Mouse (Mus musculus) intestine, postnatal 0 days (tissue): ENCODE measurements around the gene Trim67. TPM values are rescaled to one million over a fixed set of nuclear protein-coding genes. Genes with fewer than 3 reads are reported as not detected.

ENCODE experiments used
- ATAC-seq: fragments of 200-750 bp; cut with Nextera tagmentation; 2 replicates; pipeline ENCODE4 v1.8.0; 2017; ENCODE audit warnings: mild to moderate bottlenecking, moderate TSS enrichment, moderate library complexity
- H3K27ac ChIP-seq: fragments of 300-500 bp; sonication (generic); 2 replicates; pipeline ENCODE4 v1.5.1; 2014; ENCODE audit warnings: mild to moderate bottlenecking, low read depth, low read length, moderate library complexity
- H3K27me3 ChIP-seq: fragments of 300-500 bp; sonication (generic); replicated peaks from 2 replicates; pipeline ENCODE4 v1.6.1; 2014; ENCODE audit warnings: low read length, mixed read lengths; ENCODE audit not compliant: control insufficient read depth, insufficient read depth
- H3K36me3 ChIP-seq: fragments of 300-500 bp; sonication (generic); 2 replicates; pipeline ENCODE4 v1.6.1; 2014; ENCODE audit warnings: mild to moderate bottlenecking, moderate library complexity; ENCODE audit not compliant: control insufficient read depth, insufficient read depth
- H3K4me1 ChIP-seq: fragments of 300-500 bp; sonication (generic); replicated peaks from 2 replicates; pipeline ENCODE4 v1.6.1; 2014; ENCODE audit warnings: antibody characterized with exemption, low read length, mixed read lengths; ENCODE audit not compliant: control insufficient read depth, insufficient read depth
- H3K4me2 ChIP-seq: fragments of 300-500 bp; sonication (generic); replicated peaks from 2 replicates; pipeline ENCODE4 v1.6.1; 2014; ENCODE audit warnings: low read depth, mild to moderate bottlenecking, moderate library complexity
- H3K4me3 ChIP-seq: fragments of 300-500 bp; sonication (generic); 2 replicates; pipeline ENCODE4 v1.5.1; 2014; ENCODE audit warnings: low read depth, low read length
- H3K9ac ChIP-seq: fragments of 300-500 bp; sonication (generic); 2 replicates; pipeline ENCODE4 v1.6.1; 2014; ENCODE audit warnings: mild to moderate bottlenecking, low read depth, low read length
- H3K9me3 ChIP-seq: fragments of 300-500 bp; sonication (generic); 2 replicates; pipeline ENCODE4 v1.6.1; 2016; ENCODE audit warnings: mixed run types; ENCODE audit not compliant: control insufficient read depth
- CTCF ChIP-seq: sonication (generic); IDR thresholded peaks from 2 replicates; pipeline ENCODE4 v1.5.1; 2016; ENCODE audit warnings: low read depth, mild to moderate bottlenecking, control low read depth, antibody characterized with exemption, moderate library complexity
- WGBS: fragments of 180-500 bp; shearing (Covaris S2); extraction: QIAGEN DNeasy Blood & Tissue Kit; methylation state at CpG from one replicate; pipeline ENCODE4 v1.1.7; 2014; 5-methylcytosine and 5-hydroxymethylcytosine counted together
- polyA plus RNA-seq: library from polyadenylated mRNA; unstranded; fragments of >200 nt; fragmentation: Nextera tagmentation; extraction: Ambion mirVana; gene quantifications from 2 replicates; pipeline ENCODE4 v1.2.1, GENCODE M21; 2015

The Trim67 gene
- polyA plus RNA-seq, 1 experiment from 2014 or later: 0.23 TPM

DNA sequence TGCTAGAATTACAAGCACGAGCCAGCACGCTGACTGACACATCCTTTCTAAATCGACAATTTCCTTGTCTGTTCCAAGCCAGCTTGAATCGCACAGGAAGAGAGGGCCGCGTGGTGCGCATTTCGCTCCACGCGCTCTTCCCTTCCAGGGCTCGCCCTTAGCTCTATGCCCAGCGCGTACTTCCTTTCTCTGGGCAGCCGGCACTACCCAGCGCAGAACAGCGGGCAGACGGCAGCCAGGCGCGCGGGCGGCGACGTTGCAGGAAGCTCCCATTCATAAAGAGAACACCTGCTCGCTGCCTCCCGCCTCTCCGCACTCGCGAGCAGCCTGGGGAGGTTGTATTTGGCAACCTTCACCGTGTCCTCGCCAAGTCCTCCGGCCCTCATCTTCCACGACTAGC lies 706 bp upstream of the Trim67 start:
- H3K36me3 ChIP-seq: no peaks in the 10 kb centered on the region
- peaks cover 9% of the 10 kb centered on the region; the same call in 1 of the 2 replicates for H3K4me1 ChIP-seq
- H3K4me3 ChIP-seq: peak overlapping the region; percentile 48
- no peak for TF ChIP-seq CTCF
- 1% methylated on average over 32 of the region's 32 CpGs for WGBS
- peak overlapping the region; percentile 91 for H3K4me2 ChIP-seq
- H3K9me3 ChIP-seq: no peaks in the 10 kb centered on the region
- ATAC-seq: no peak
- no peak overlapping the region for H3K27ac ChIP-seq
- H3K9ac ChIP-seq: no peak overlapping the region
- H3K27me3 ChIP-seq: peaks cover 51% of the 10 kb centered on the region

DNA sequence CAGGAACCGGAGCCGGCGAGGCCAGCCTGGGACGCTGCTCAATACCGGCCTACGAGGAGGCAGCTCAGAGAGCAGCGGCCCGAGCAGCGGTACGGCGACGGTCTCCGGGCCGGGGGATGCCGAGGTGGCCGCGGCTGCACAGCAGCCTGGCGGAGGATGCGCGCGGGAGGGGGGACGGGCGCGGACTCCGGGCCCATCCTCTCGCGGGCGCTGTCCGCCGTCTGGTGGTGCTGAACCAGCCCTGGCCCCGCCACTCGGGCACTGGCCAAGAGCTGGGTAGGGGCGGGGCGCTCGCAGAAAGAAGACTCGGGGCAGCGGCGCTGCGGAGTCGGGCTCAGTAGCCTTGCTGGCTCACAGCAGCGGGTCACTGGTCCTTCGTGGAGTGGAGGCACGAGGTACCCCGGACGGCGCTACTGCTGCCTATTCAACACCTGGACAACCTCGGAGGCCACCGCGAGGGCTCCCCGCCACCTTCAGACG lies 320 bp downstream of the Trim67 start:
- no peaks in the 10 kb centered on the region for H3K36me3 ChIP-seq
- TF ChIP-seq CTCF: no peak
- peaks cover 9% of the 10 kb centered on the region; the same call in 1 of the 2 replicates for H3K4me1 ChIP-seq
- no peaks in the 10 kb centered on the region for H3K9me3 ChIP-seq
- H3K4me3 ChIP-seq: peak overlapping the region; percentile 48
- H3K4me2 ChIP-seq: peak overlapping the region; percentile 91
- peaks cover 51% of the 10 kb centered on the region for H3K27me3 ChIP-seq
- H3K9ac ChIP-seq: no peak overlapping the region
- no peak overlapping the region for H3K27ac ChIP-seq
- WGBS: 2% methylated on average over 51 of the region's 51 CpGs
- peak; percentile 74 for ATAC-seq

DNA sequence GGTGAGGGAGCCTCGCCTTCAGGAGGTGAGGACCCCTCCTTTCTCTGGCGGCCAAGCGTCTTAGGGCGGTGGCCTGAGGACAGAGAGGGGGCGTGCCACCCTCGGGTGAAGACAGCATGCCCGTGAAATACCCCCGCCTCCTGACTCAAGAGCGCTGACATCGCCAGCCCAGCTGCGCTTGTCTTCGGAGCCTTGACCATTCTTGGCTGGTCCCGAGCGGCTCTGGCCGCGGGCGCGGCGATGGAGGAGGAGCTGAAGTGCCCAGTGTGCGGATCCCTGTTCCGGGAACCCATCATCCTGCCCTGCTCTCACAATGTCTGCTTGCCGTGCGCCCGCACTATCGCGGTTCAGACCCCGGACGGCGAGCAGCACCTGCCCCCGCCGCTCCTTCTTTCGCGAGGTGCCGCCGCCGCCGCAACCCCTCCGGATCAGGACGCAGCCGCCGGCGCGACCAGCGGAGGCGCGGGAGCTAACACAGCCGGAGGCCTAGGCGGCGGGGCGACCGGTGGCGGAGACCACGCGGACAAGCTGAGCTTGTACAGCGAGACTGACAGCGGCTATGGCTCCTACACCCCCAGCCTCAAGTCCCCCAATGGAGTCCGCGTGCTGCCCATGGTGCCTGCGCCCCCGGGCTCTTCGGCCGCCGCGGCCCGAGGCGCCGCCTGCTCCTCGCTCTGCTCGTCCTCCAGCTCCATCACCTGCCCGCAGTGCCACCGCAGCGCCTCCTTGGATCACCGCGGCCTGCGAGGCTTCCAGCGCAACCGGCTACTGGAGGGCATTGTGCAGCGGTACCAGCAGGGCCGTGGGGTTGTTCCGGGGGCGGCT lies 981 bp downstream of the Trim67 start:
- H3K9ac ChIP-seq: no peak overlapping the region
- peak; percentile 14; the same call in 1 of the 2 replicates for ATAC-seq
- peaks cover 51% of the 10 kb centered on the region for H3K27me3 ChIP-seq
- H3K36me3 ChIP-seq: no peaks in the 10 kb centered on the region
- H3K9me3 ChIP-seq: no peaks in the 10 kb centered on the region
- no peak for TF ChIP-seq CTCF
- H3K4me3 ChIP-seq: peak overlapping the region; percentile 48
- WGBS: under 1% methylated on average over 78 of the region's 81 CpGs
- no peak overlapping the region for H3K27ac ChIP-seq
- H3K4me2 ChIP-seq: peak overlapping the region; percentile 91
- peaks cover 9% of the 10 kb centered on the region; the same call in 1 of the 2 replicates for H3K4me1 ChIP-seq

DNA sequence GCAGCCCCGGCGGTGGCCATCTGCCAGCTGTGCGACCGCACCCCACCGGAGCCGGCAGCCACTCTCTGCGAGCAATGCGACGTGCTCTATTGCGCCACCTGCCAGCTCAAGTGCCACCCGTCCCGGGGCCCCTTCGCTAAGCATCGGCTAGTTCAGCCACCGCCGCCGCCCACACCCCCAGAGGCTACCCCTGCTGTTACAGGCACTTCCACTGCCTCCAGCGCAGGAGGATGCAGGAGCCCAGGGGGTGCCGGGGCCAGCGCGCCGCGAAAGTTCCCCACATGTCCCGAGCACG lies 1.5 kb downstream of the Trim67 start:
- peak; percentile 60 for TF ChIP-seq CTCF
- Histone ChIP-seq H3K36me3 (no peaks in the 10 kb centered on the region), H3K4me2 (peak overlapping the region; percentile 91), H3K9me3 (no peaks in the 10 kb centered on the region), H3K9ac (no peak overlapping the region), H3K27me3 (peaks cover 48% of the 10 kb centered on the region), H3K27ac (no peak overlapping the region), H3K4me1 (peaks cover 9% of the 10 kb centered on the region; the same call in 1 of the 2 replicates), H3K4me3 (peak overlapping the region; percentile 48)
- ATAC-seq: no peak
- under 1% methylated on average over 25 of the region's 25 CpGs for WGBS

DNA sequence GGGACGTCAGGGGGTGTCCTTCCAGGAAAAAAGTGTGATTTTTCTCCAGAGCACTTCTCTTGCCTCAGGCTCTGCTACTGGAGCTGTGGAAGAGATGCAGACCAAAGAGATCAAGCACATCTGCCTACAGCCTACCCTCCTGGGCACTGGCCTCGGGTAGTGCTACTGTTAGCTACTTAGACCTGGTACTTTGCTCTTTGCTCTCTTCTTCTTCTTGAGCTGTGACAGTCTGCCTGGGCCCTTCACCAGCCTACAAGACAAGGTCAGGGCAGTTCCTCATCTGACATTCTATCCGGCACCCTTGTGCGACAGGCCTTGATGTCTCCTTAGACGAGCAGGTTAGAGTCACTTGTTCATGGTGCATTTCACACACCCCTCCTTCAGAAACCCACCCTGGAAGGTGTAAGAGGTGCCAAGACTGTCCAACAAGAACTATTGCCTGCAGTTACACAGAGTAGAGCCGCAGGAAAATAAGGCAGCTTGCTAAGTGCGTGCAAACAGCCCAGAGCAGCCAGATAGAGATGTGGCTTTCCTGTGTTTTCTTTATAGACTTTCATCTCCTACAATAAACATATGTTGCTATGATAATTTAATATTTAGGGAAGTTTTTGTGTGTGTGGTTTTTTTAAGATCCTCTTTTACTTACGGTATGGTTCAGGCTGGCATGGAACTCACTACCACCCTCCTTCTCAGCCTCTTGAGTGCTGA lies 3.0 kb downstream of the Trim67 start:
- H3K27me3 ChIP-seq: peaks cover 45% of the 10 kb centered on the region
- no peak for ATAC-seq
- H3K4me3 ChIP-seq: no peak overlapping the region

DNA sequence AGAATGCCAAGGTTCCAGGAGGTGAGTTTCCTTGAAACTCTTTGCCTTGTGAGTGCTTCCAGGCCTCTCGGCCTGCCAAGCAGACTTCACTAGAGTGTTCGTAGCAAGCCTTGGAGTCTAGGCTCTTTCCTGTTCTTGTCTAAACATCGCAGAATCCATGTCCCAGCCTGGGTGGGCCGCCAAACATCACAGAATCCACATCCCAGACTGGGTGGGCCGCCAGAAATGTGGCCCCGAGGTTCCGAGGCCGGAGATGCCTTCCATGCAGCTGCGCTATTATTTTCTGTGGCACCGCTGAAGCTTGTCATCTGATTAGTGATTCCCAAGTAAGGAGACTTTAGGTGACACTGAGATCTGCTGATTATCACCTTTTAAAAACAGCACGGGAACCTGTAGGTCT lies 7.7 kb downstream of the Trim67 start:
- WGBS: 22% methylated on average over 11 of the region's 11 CpGs
- no peak overlapping the region for H3K27ac ChIP-seq

More for the DNA sequence above, 3.0 kb downstream of the Trim67 start:
- H3K4me1 ChIP-seq: peaks cover 9% of the 10 kb centered on the region; the same call in 1 of the 2 replicates
- H3K9me3 ChIP-seq: no peaks in the 10 kb centered on the region
- no peak overlapping the region for H3K27ac ChIP-seq
- TF ChIP-seq CTCF: no peak
- H3K36me3 ChIP-seq: no peaks in the 10 kb centered on the region
- H3K9ac ChIP-seq: no peak overlapping the region
- no peak overlapping the region for H3K4me2 ChIP-seq
- WGBS: 66% methylated on average over 8 of the region's 8 CpGs

More for the DNA sequence above, 7.7 kb downstream of the Trim67 start:
- H3K27me3 ChIP-seq: peaks cover 6% of the 10 kb centered on the region; the same call in 1 of the 2 replicates
- no peak overlapping the region for H3K9ac ChIP-seq
- H3K4me2 ChIP-seq: no peak overlapping the region
- H3K4me3 ChIP-seq: no peak overlapping the region
- H3K36me3 ChIP-seq: no peaks in the 10 kb centered on the region
- TF ChIP-seq CTCF: no peak
- ATAC-seq: no peak
- no peaks in the 10 kb centered on the region for H3K9me3 ChIP-seq
- H3K4me1 ChIP-seq: no peaks in the 10 kb centered on the region
